Mouse (Mus musculus): ENCODE measurements at regions not wholly inside any gene's neighbourhood (a gene's known extent, or its start where the extent isn't known, plus 50 kb on each side); places are given as distances from the start of the nearest gene placed in this dataset.
A peak's percentile ranks its signal among the peaks of the same experiment; 100 is the strongest.

GRCm38 (mm10) chr1:177573781-177574180 lies 131.6 kb downstream of the Zbtb18 start:
- Histone ChIP-seq H3K27me3 (no peaks in the 10 kb centered on the region), H3K4me1 (peaks cover 19% of the 10 kb centered on the region), H3K9me3 (no peaks in the 10 kb centered on the region), H3K36me3 (no peaks in the 10 kb centered on the region), H3K9ac (replicated peaks) (no peak overlapping the region), H3K4me3 (no peak overlapping the region), H3K4me2 (replicated peaks) (no peak overlapping the region), H3K27ac (replicated peaks) (peak overlapping the region; percentile 90)
- WGBS, result 76% methylated on average over 4 of the region's 4 CpGs
- peak; percentile 37 for ATAC-seq (replicated peaks)

GRCm38 (mm10) chr1:177574312-177574711 lies 132.2 kb downstream of the Zbtb18 start:
- no peak for ATAC-seq (replicated peaks)
- H3K4me1 ChIP-seq, result peaks cover 19% of the 10 kb centered on the region
- H3K4me2 ChIP-seq (replicated peaks), result no peak overlapping the region
- H3K27ac ChIP-seq (replicated peaks), result peak overlapping the region; percentile 90
- H3K36me3 ChIP-seq, result no peaks in the 10 kb centered on the region
- H3K9me3 ChIP-seq, result no peaks in the 10 kb centered on the region
- H3K27me3 ChIP-seq, result no peaks in the 10 kb centered on the region
- WGBS, result 82% methylated on average over 7 of the region's 7 CpGs
- no peak overlapping the region for H3K4me3 ChIP-seq
- no peak overlapping the region for H3K9ac ChIP-seq (replicated peaks)

- ATAC-seq (replicated peaks), result no peak
- no peaks in the 10 kb centered on the region for H3K4me1 ChIP-seq
- WGBS, result 76% methylated on average over 5 of the region's 5 CpGs
Measured at GRCm38 (mm10) chr1:177584302-177584886, 142.2 kb downstream of the Zbtb18 start.

GRCm38 (mm10) chr1:177585320-177585719 lies 143.2 kb downstream of the Zbtb18 start:
- WGBS, result 83% methylated on average over 2 of the region's 2 CpGs
- Histone ChIP-seq H3K27me3 (no peaks in the 10 kb centered on the region), H3K4me2 (replicated peaks) (no peak overlapping the region), H3K9ac (replicated peaks) (no peak overlapping the region), H3K4me1 (no peaks in the 10 kb centered on the region), H3K9me3 (no peaks in the 10 kb centered on the region), H3K4me3 (no peak overlapping the region), H3K36me3 (no peaks in the 10 kb centered on the region), H3K27ac (replicated peaks) (no peak overlapping the region)
- ATAC-seq (replicated peaks), result no peak

More at GRCm38 (mm10) chr1:177584302-177584886, 142.2 kb downstream of the Zbtb18 start:
- Histone ChIP-seq H3K9ac (replicated peaks) (no peak overlapping the region), H3K4me2 (replicated peaks) (no peak overlapping the region), H3K9me3 (no peaks in the 10 kb centered on the region), H3K36me3 (no peaks in the 10 kb centered on the region), H3K27ac (replicated peaks) (no peak overlapping the region), H3K27me3 (no peaks in the 10 kb centered on the region), H3K4me3 (no peak overlapping the region)

GRCm38 (mm10) chr1:177589034-177589433 lies 140.6 kb upstream of the 1700016C15Rik start:
- H3K9me3 ChIP-seq, result no peaks in the 10 kb centered on the region
- ATAC-seq (replicated peaks), result no peak
- no peak overlapping the region for H3K4me2 ChIP-seq (replicated peaks)
- WGBS, result 82% methylated on average over 7 of the region's 7 CpGs
- no peaks in the 10 kb centered on the region for H3K36me3 ChIP-seq
- no peak overlapping the region for H3K9ac ChIP-seq (replicated peaks)
- no peak overlapping the region for H3K27ac ChIP-seq (replicated peaks)
- H3K4me3 ChIP-seq, result no peak overlapping the region
- H3K4me1 ChIP-seq, result no peaks in the 10 kb centered on the region
- no peaks in the 10 kb centered on the region for H3K27me3 ChIP-seq

GRCm38 (mm10) chr1:177589656-177590055 lies 140.0 kb upstream of the 1700016C15Rik start:
- WGBS, result 95% methylated on average over 4 of the region's 4 CpGs
- no peak overlapping the region for H3K4me3 ChIP-seq
- no peak overlapping the region for H3K27ac ChIP-seq (replicated peaks)
- no peaks in the 10 kb centered on the region for H3K36me3 ChIP-seq
- no peak overlapping the region for H3K4me2 ChIP-seq (replicated peaks)
- no peaks in the 10 kb centered on the region for H3K27me3 ChIP-seq
- ATAC-seq (replicated peaks), result no peak
- no peak overlapping the region for H3K9ac ChIP-seq (replicated peaks)
- H3K4me1 ChIP-seq, result no peaks in the 10 kb centered on the region
- no peaks in the 10 kb centered on the region for H3K9me3 ChIP-seq

- H3K27me3 ChIP-seq, result no peaks in the 10 kb centered on the region
- no peak overlapping the region for H3K4me3 ChIP-seq
- H3K27ac ChIP-seq (replicated peaks), result no peak overlapping the region
- no peak for ATAC-seq (replicated peaks)
- no peaks in the 10 kb centered on the region for H3K9me3 ChIP-seq
- H3K4me1 ChIP-seq, result no peaks in the 10 kb centered on the region
- H3K4me2 ChIP-seq (replicated peaks), result no peak overlapping the region
- H3K36me3 ChIP-seq, result no peaks in the 10 kb centered on the region
- no peak overlapping the region for H3K9ac ChIP-seq (replicated peaks)
- 92% methylated on average over 3 of the region's 3 CpGs for WGBS
Measured at GRCm38 (mm10) chr1:177591742-177592141, 137.9 kb upstream of the 1700016C15Rik start.

GRCm38 (mm10) chr1:177592337-177592736 lies 137.3 kb upstream of the 1700016C15Rik start:
- H3K27me3 ChIP-seq, result no peaks in the 10 kb centered on the region
- no peaks in the 10 kb centered on the region for H3K36me3 ChIP-seq
- 86% methylated on average over 9 of the region's 9 CpGs for WGBS
- no peaks in the 10 kb centered on the region for H3K9me3 ChIP-seq
- H3K4me3 ChIP-seq, result no peak overlapping the region
- no peak overlapping the region for H3K4me2 ChIP-seq (replicated peaks)
- no peak overlapping the region for H3K27ac ChIP-seq (replicated peaks)
- H3K9ac ChIP-seq (replicated peaks), result no peak overlapping the region
- ATAC-seq (replicated peaks), result no peak
- no peaks in the 10 kb centered on the region for H3K4me1 ChIP-seq

- H3K4me2 ChIP-seq (replicated peaks), result no peak overlapping the region
- H3K9me3 ChIP-seq, result no peaks in the 10 kb centered on the region
- H3K4me1 ChIP-seq, result no peaks in the 10 kb centered on the region
- H3K27ac ChIP-seq (replicated peaks), result no peak overlapping the region
- no peak overlapping the region for H3K9ac ChIP-seq (replicated peaks)
- no peaks in the 10 kb centered on the region for H3K36me3 ChIP-seq
- 76% methylated on average over 13 of the region's 13 CpGs for WGBS
- H3K27me3 ChIP-seq, result no peaks in the 10 kb centered on the region
- ATAC-seq (replicated peaks), result no peak
- H3K4me3 ChIP-seq, result no peak overlapping the region
Measured at GRCm38 (mm10) chr1:177594341-177594740, 135.3 kb upstream of the 1700016C15Rik start.

GRCm38 (mm10) chr1:177595326-177595914 lies 134.2 kb upstream of the 1700016C15Rik start:
- WGBS, result 61% methylated on average over 7 of the region's 7 CpGs

GRCm38 (mm10) chr1:177597036-177597435 lies 132.6 kb upstream of the 1700016C15Rik start:
- no peaks in the 10 kb centered on the region for H3K9me3 ChIP-seq
- H3K4me1 ChIP-seq, result no peaks in the 10 kb centered on the region
- no peak overlapping the region for H3K9ac ChIP-seq (replicated peaks)
- H3K36me3 ChIP-seq, result no peaks in the 10 kb centered on the region
- H3K27me3 ChIP-seq, result no peaks in the 10 kb centered on the region
- no peak overlapping the region for H3K4me3 ChIP-seq
- ATAC-seq (replicated peaks), result no peak
- no peak overlapping the region for H3K27ac ChIP-seq (replicated peaks)
- H3K4me2 ChIP-seq (replicated peaks), result no peak overlapping the region
- WGBS, result 87% methylated on average over 4 of the region's 4 CpGs

More at GRCm38 (mm10) chr1:177595326-177595914, 134.2 kb upstream of the 1700016C15Rik start:
- Histone ChIP-seq H3K4me3 (no peak overlapping the region), H3K27ac (replicated peaks) (no peak overlapping the region), H3K4me2 (replicated peaks) (no peak overlapping the region), H3K9ac (replicated peaks) (no peak overlapping the region), H3K36me3 (no peaks in the 10 kb centered on the region), H3K9me3 (no peaks in the 10 kb centered on the region), H3K4me1 (no peaks in the 10 kb centered on the region), H3K27me3 (no peaks in the 10 kb centered on the region)
- no peak for ATAC-seq (replicated peaks)

- peak; percentile 66 for ATAC-seq (replicated peaks)
- H3K27ac ChIP-seq (replicated peaks), result peak overlapping the region; percentile 22; the same call in 1 of the 2 replicates
Measured at GRCm38 (mm10) chr1:177605353-177605969, 124.2 kb upstream of the 1700016C15Rik start.

More at GRCm38 (mm10) chr1:177605353-177605969, 124.2 kb upstream of the 1700016C15Rik start:
- Histone ChIP-seq H3K4me3 (no peak overlapping the region), H3K9ac (replicated peaks) (no peak overlapping the region), H3K36me3 (no peaks in the 10 kb centered on the region), H3K4me2 (replicated peaks) (no peak overlapping the region), H3K4me1 (peaks cover 6% of the 10 kb centered on the region), H3K9me3 (no peaks in the 10 kb centered on the region), H3K27me3 (no peaks in the 10 kb centered on the region)
- 7% methylated on average over 6 of the region's 6 CpGs for WGBS
